Mouse (Mus musculus) spleen, adult 2 months (tissue): ENCODE data around the gene Gm49486. TPM values are rescaled to one million over a fixed set of nuclear protein-coding genes. Genes with fewer than 3 reads are reported as not detected.

Experiments
- DNase-seq, 2 experiments: peaks; one replicate each; pipeline versions ENCODE4 v3.0.0 to v3.0.0-alpha.2; 2012 to 2021; ENCODE audit warnings: low spot score in 2 of 2, low read depth in 1 of 2
- H3K27ac ChIP-seq: fragments of 200-500 bp; 2 replicates; pipeline ENCODE4 v1.5.1; 2012; ENCODE audit warnings: low read length, inconsistent platforms; ENCODE audit not compliant: insufficient read depth
- H3K27me3 ChIP-seq: fragments of 200-500 bp; 2 replicates; pipeline ENCODE4 v1.6.1; 2012; ENCODE audit warnings: mild to moderate bottlenecking, moderate library complexity, low read length, inconsistent platforms; ENCODE audit not compliant: control insufficient read depth, insufficient read depth
- H3K36me3 ChIP-seq: fragments of 200-500 bp; 2 replicates; pipeline ENCODE4 v1.6.1; 2012; ENCODE audit warnings: mild to moderate bottlenecking, low read length, inconsistent platforms; ENCODE audit not compliant: control insufficient read depth, insufficient read depth
- H3K4me1 ChIP-seq: fragments of 200-500 bp; 2 replicates; pipeline ENCODE4 v1.6.1; 2011; ENCODE audit warnings: inconsistent platforms; ENCODE audit not compliant: control insufficient read depth, insufficient read depth, insufficient read length
- H3K4me3 ChIP-seq: fragments of 200-500 bp; 2 replicates; pipeline ENCODE4 v1.5.1; 2011; ENCODE audit warnings: mild to moderate bottlenecking, inconsistent platforms; ENCODE audit not compliant: insufficient read depth, insufficient read length; ENCODE audit errors: extremely low read depth
- CTCF ChIP-seq: fragments of 200-500 bp; IDR thresholded peaks from 2 replicates; pipeline ENCODE4 v1.5.1; 2011; ENCODE audit warnings: mild to moderate bottlenecking, inconsistent platforms; ENCODE audit not compliant: insufficient read depth, insufficient read length, insufficient replicate concordance; ENCODE audit errors: extremely low read depth
- POLR2A ChIP-seq: fragments of 200-500 bp; IDR thresholded peaks from 2 replicates; pipeline ENCODE4 v1.6.1; 2011; ENCODE audit warnings: low read depth, low read length, inconsistent platforms
- WGBS: fragments of 180-500 bp; shearing (Covaris S2); methylation state at CpG from one replicate; pipeline ENCODE4 v1.1.7; 2018; 5-methylcytosine and 5-hydroxymethylcytosine counted together
- polyA plus RNA-seq: library from polyadenylated mRNA; depleted of rRNA; stranded (reverse); fragments of >200 nt; gene quantifications from 2 replicates; pipeline ENCODE4 v1.2.3, GENCODE M21; 2012; rRNA removed

The Gm49486 gene
- not detected in 2 replicates for polyA plus RNA-seq

- H3K4me3 ChIP-seq: peak within 1 kb of the TSS; percentile 91
- peak; percentile 77 to 86 for DNase-seq
- H3K27ac ChIP-seq: peak within 1 kb of the TSS; percentile 95
- H3K4me1 ChIP-seq: peaks cover 5% of the 10 kb centered on the region
- no peaks in the 10 kb centered on the region for H3K27me3 ChIP-seq
- 1% methylated on average over 51 of the region's 51 CpGs for WGBS
- TF ChIP-seq CTCF (no peak), POLR2A (peak; percentile 16)
- peaks cover 5% of the 10 kb centered on the region; the same call in 1 of the 2 replicates for H3K36me3 ChIP-seq
These were observed at the start of gene Gm49486, which contains the start of gene Pick1 for GRCm38 (mm10) chr15:79229058-79229821. Gm49486 (plus strand) TSS chr15:79229391. Pick1 (plus strand) TSS chr15:79229173.

GRCm38 (mm10) chr15:79185213-79185612 is 44.0 kb upstream of the Gm49486 start:
- no peak for DNase-seq
- no peak overlapping the region for H3K4me3 ChIP-seq
- no peaks in the 10 kb centered on the region for H3K36me3 ChIP-seq
- H3K4me1 ChIP-seq: no peaks in the 10 kb centered on the region
- TF ChIP-seq CTCF (no peak), POLR2A (no peak)
- 92% methylated on average over 10 of the region's 10 CpGs for WGBS
- no peaks in the 10 kb centered on the region for H3K27me3 ChIP-seq
- H3K27ac ChIP-seq: no peak overlapping the region

- Histone ChIP-seq H3K27ac (no peak overlapping the region), H3K4me1 (no peaks in the 10 kb centered on the region), H3K36me3 (no peaks in the 10 kb centered on the region), H3K27me3 (no peaks in the 10 kb centered on the region), H3K4me3 (no peak overlapping the region)
- 89% methylated on average over 8 of the region's 8 CpGs for WGBS
- TF ChIP-seq POLR2A (no peak), CTCF (no peak)
- no peak for DNase-seq
These were observed 41.4 kb upstream of the Gm49486 start for GRCm38 (mm10) chr15:79187819-79188218.

- 94% methylated on average over 2 of the region's 2 CpGs for WGBS
- no peak overlapping the region for H3K4me3 ChIP-seq
These were observed 37.8 kb upstream of the Gm49486 start for GRCm38 (mm10) chr15:79191426-79191825.

GRCm38 (mm10) chr15:79192450-79192849 is 36.7 kb upstream of the Gm49486 start:
- TF ChIP-seq POLR2A: no peak
- no peak for TF ChIP-seq CTCF
- H3K27ac ChIP-seq: no peak overlapping the region
- no peaks in the 10 kb centered on the region for H3K36me3 ChIP-seq
- H3K4me1 ChIP-seq: no peaks in the 10 kb centered on the region
- no peak for DNase-seq
- H3K27me3 ChIP-seq: no peaks in the 10 kb centered on the region
- no peak overlapping the region for H3K4me3 ChIP-seq
- 97% methylated on average over 6 of the region's 6 CpGs for WGBS

More at GRCm38 (mm10) chr15:79191426-79191825, 37.8 kb upstream of the Gm49486 start:
- Histone ChIP-seq H3K27ac (no peak overlapping the region), H3K4me1 (no peaks in the 10 kb centered on the region), H3K27me3 (no peaks in the 10 kb centered on the region), H3K36me3 (no peaks in the 10 kb centered on the region)
- no peak for DNase-seq
- TF ChIP-seq POLR2A (no peak), CTCF (no peak)

GRCm38 (mm10) chr15:79192885-79193845 is 36.0 kb upstream of the Gm49486 start:
- TF ChIP-seq POLR2A (no peak), CTCF (no peak)
- Histone ChIP-seq H3K4me1 (no peaks in the 10 kb centered on the region), H3K27me3 (no peaks in the 10 kb centered on the region), H3K27ac (no peak overlapping the region), H3K36me3 (no peaks in the 10 kb centered on the region), H3K4me3 (no peak overlapping the region)
- no peak for DNase-seq
- 79% methylated on average over 26 of the region's 27 CpGs for WGBS
